Mouse (Mus musculus) urinary bladder, postnatal 14 days (tissue): ENCODE data around the gene Theg.

Experiments used
- DNase-seq: peaks from one replicate; pipeline ENCODE4 v3.0.0; 2021; ENCODE audit warnings: low spot score

Theg gene

GRCm38 (mm10) chr10:79536461-79537080 lies 50.6 kb downstream of the Theg start:
- no peak for DNase-seq

DNA sequence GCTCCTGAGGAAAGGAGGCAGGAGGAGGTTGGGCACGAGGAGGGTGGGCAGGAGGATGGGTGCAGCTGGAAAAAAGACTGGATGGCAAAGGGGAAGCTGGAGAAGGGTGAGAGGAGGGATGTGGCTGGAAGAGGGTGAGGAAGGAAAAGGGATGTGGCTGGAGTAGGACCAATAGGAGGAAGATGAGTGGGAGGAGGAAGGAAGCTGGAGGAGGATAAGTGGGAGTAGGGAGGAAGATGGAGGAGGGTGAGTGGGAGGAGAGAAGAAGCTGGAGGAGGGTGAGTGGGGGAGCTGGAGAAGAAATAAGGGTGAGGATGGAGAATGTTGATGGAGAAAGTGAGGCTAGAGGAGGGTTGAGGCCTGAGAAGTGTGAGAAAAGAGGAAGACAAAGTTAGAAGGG lies 51.7 kb downstream of the Theg start:
- DNase-seq, result no peak

GRCm38 (mm10) chr10:79534426-79534825 lies 52.7 kb downstream of the Theg start:
- no peak for DNase-seq

GRCm38 (mm10) chr10:79533126-79533911 lies 53.8 kb downstream of the Theg start, which contains the start of gene Plpp2:
Gene Plpp2 (minus strand): TSS chr10:79533796.
- peak; percentile 89 for DNase-seq

GRCm38 (mm10) chr10:79532678-79533077 lies 54.5 kb downstream of the Theg start:
- no peak for DNase-seq

DNA sequence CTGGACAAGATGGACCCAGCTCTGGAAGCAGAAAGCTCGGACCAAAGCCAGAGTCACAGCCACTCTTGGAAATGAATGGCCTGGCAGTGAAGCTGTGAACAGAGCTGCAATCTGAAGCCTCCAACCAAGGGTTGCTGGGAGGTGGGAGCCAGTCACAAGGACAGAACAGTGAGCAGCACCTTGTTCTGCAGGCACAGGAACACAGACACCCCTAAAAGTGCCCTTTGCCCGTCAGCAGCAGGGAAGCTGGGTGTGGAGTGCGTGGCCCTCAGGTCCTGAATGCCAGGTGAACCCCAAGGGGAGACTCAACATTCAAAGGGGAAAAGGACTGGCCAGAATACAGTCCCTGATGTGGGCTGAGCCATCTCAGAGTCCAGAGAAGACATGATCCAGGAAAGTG lies 55.5 kb downstream of the Theg start:
- no peak for DNase-seq

DNA sequence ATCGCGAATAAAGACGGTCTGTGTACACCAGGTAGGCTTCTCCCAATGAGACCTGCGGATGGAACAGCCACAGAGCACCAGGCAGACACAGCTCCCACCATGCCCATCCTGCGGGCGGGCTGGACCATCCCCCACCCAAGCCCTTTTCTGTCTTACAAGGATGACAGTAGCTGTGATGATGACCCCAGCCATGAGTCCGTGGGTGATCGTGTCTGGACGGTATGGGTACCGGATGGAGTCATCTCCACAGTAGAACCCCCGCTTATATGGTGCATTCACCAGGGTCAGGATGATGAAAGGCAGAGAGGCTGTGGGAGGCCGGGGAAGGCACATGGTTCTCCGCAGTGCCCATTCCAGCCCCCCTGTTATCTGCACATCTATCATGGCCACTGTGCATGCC lies 56.4 kb downstream of the Theg start:
- DNase-seq, result no peak

- no peak for DNase-seq
Measured at GRCm38 (mm10) chr10:79530241-79530640, 56.9 kb downstream of the Theg start.

DNA sequence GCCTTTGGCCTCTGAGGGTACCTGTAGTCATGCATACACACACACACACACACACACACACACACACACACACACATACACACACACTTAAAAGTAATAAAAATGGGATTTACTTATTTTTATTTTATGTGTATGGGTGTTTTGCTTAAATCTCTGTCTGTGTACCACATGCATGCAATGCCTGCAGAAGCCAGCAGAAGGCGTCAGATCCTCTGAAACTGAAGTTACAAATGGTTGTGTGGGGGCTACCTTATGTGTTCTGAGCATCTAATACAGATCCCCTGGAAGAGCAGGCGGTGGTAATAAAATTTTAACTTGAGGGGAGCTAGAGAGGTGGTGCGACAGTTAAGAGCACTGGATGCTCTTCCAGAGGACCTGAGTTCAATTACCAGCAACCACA lies 59.0 kb downstream of the Theg start:
- DNase-seq, result no peak

DNA sequence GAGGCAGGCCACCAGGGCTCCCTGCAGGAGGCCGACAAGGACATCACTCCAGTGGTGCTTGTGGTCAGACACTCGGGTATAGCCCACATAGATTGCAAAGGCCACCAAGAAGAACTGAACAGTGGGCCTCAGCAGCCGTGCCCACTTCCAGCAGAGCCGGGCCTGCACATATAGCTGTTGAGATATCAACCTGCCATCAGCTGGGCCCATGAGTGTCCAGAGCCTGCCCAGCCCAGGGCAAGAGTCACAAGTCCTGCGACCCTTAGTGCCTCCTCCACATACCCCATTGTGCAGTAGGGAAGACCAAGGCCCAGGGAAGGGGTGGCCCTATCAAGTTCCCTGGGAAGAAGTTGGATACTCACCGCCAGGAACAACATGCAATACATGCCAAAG lies 59.7 kb downstream of the Theg start:
- DNase-seq, result no peak

GRCm38 (mm10) chr10:79526661-79527452 lies 60.3 kb downstream of the Theg start:
- no peak for DNase-seq
